Mouse (Mus musculus): Measurements from ENCODE around the gene Adamts20. TPM values are rescaled to one million over a fixed set of nuclear protein-coding genes. Genes with fewer than 3 reads are reported as not detected.

Gene Adamts20
- polyA plus RNA-seq, 1 experiment from 2014 or later, result 8.4 TPM

DNA sequence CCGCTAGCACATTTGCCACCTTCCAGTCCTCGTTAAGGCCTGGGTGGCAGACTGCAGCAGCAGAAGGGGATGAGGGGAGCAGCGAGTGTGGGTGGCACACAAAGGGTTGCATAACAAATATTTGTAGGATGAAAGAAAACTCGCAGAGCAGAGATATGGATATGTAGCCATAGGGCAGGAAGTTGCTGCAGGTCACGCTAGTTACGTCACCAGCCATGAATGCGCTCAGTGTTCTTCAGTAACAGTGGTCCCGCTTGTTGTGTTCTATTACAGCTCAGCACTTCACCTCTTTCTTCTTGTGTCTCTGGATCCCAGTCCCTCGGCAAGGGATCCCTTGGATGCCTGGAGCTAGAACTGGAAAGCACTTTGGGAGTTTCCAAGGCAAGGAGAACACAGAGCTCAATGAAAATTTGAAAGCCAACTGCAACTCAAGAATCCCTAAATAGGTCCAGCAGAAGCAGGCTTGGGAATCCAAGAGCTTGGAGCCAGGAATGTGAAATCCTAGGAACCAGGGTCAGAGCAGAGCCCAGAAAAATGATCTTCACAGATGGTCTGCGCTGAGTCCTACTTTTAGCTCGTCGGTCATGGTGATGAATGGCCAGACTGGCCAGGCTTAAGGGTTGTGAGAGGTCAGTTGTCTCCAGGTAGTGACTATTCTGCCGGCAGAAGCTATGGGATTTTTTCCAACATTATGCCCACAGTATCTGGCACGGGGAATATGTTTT lies 34.4 kb downstream of the Adamts20 start:
- Histone ChIP-seq H3K36me3 (ENCODE audit: control insufficient read depth, insufficient read depth, low read length) (no peaks in the 10 kb centered on the region), H3K27ac (replicated peaks; ENCODE audit: low read depth, low read length) (peak overlapping the region; percentile 33; the same call in 1 of the 2 replicates), H3K4me2 (ENCODE audit: low read depth, low read length) (no peak overlapping the region), H3K9ac (ENCODE audit: low read depth, low read length) (no peak overlapping the region), H3K4me3 (ENCODE audit: low read depth, low read length) (no peak overlapping the region), H3K9me3 (ENCODE audit: control insufficient read depth, low read length) (no peaks in the 10 kb centered on the region), H3K27me3 (replicated peaks; ENCODE audit: control insufficient read depth, insufficient read depth, low read length) (no peaks in the 10 kb centered on the region), H3K4me1 (ENCODE audit: control insufficient read depth, insufficient read depth, low read length) (peaks cover 10% of the 10 kb centered on the region)
- peak; percentile 65; the same call in 1 of the 2 replicates for ATAC-seq (ENCODE audit: low read depth)
- peak; percentile 65 for DNase-seq (ENCODE audit: low spot score)
- WGBS, result 59% methylated on average over 14 of the region's 14 CpGs

GRCm38 (mm10) chr15:94428726-94429125 lies 36.5 kb downstream of the Adamts20 start:
- Histone ChIP-seq H3K27ac (replicated peaks; ENCODE audit: low read depth, low read length) (no peak overlapping the region), H3K4me1 (ENCODE audit: control insufficient read depth, insufficient read depth, low read length) (peaks cover 10% of the 10 kb centered on the region), H3K4me2 (ENCODE audit: low read depth, low read length) (no peak overlapping the region), H3K9ac (ENCODE audit: low read depth, low read length) (no peak overlapping the region), H3K4me3 (ENCODE audit: low read depth, low read length) (no peak overlapping the region), H3K36me3 (ENCODE audit: control insufficient read depth, insufficient read depth, low read length) (no peaks in the 10 kb centered on the region), H3K9me3 (ENCODE audit: control insufficient read depth, low read length) (no peaks in the 10 kb centered on the region), H3K27me3 (replicated peaks; ENCODE audit: control insufficient read depth, insufficient read depth, low read length) (no peaks in the 10 kb centered on the region)
- DNase-seq (ENCODE audit: low spot score), result no peak
- 93% methylated on average over 4 of the region's 4 CpGs for WGBS
- no peak for ATAC-seq (ENCODE audit: low read depth)

- DNase-seq (ENCODE audit: low spot score), result no peak
- no peak overlapping the region for H3K4me2 ChIP-seq (ENCODE audit: low read depth, low read length)
- no peak overlapping the region for H3K4me3 ChIP-seq (ENCODE audit: low read depth, low read length)
- H3K9me3 ChIP-seq (ENCODE audit: control insufficient read depth, low read length), result no peaks in the 10 kb centered on the region
- no peak overlapping the region for H3K9ac ChIP-seq (ENCODE audit: low read depth, low read length)
- no peaks in the 10 kb centered on the region for H3K27me3 ChIP-seq (replicated peaks; ENCODE audit: control insufficient read depth, insufficient read depth, low read length)
- no peak for ATAC-seq (ENCODE audit: low read depth)
- peaks cover 12% of the 10 kb centered on the region for H3K4me1 ChIP-seq (ENCODE audit: control insufficient read depth, insufficient read depth, low read length)
- no peak overlapping the region for H3K27ac ChIP-seq (replicated peaks; ENCODE audit: low read depth, low read length)
- 79% methylated on average over 9 of the region's 9 CpGs for WGBS
- H3K36me3 ChIP-seq (ENCODE audit: control insufficient read depth, insufficient read depth, low read length), result no peaks in the 10 kb centered on the region
Measured at GRCm38 (mm10) chr15:94427482-94428214, 37.6 kb downstream of the Adamts20 start.

DNA sequence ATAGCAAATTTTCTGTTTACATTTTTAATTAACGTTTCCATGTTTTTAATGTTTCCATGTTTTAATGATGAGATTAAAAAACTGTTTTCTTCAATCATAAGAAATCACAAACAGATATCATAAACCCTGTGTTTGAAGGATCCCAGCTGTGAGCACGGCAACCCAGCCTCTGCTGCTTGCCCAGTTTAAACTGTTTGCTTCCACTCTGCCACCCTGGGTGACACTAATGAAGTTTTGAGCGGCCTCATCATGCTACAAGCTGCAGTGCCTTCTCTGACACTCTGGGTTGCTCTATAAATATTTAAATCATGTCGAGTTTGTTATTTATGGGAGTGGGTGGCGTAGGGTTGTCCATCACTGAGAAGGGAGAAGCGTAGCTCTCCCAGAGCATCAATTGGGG lies 44.7 kb downstream of the Adamts20 start:
- no peaks in the 10 kb centered on the region for H3K27me3 ChIP-seq (replicated peaks; ENCODE audit: control insufficient read depth, insufficient read depth, low read length)
- H3K9me3 ChIP-seq (ENCODE audit: control insufficient read depth, low read length), result no peaks in the 10 kb centered on the region
- DNase-seq (ENCODE audit: low spot score) (no peak), ATAC-seq (ENCODE audit: low read depth) (no peak)
- no peak overlapping the region for H3K27ac ChIP-seq (replicated peaks; ENCODE audit: low read depth, low read length)
- 63% methylated on average over 6 of the region's 6 CpGs for WGBS
- H3K9ac ChIP-seq (ENCODE audit: low read depth, low read length), result no peak overlapping the region
- peaks cover 4% of the 10 kb centered on the region; the same call in 1 of the 2 replicates for H3K4me1 ChIP-seq (ENCODE audit: control insufficient read depth, insufficient read depth, low read length)
- no peak overlapping the region for H3K4me3 ChIP-seq (ENCODE audit: low read depth, low read length)
- no peak overlapping the region for H3K4me2 ChIP-seq (ENCODE audit: low read depth, low read length)
- H3K36me3 ChIP-seq (ENCODE audit: control insufficient read depth, insufficient read depth, low read length), result no peaks in the 10 kb centered on the region

DNA sequence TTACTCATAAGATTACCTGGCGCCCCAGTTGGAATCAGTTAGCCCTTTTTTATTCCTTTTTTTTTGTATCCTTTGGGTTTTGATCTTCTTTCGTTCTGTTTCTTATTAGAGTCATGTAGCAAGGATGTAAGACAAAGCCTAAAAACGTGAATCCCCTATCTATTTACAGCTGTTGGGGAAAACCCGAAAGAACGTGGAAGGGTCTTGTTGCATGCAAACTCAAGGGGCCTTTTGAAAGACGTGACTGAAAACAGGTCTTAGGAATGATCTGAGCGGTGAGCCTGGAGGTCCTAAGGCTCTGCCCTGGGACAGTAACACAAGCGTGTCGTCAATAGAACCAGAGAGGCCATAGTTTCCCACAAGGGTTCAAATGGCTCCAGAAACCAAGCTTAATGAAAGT lies 46.1 kb downstream of the Adamts20 start:
- H3K27ac ChIP-seq (replicated peaks; ENCODE audit: low read depth, low read length), result no peak overlapping the region
- H3K36me3 ChIP-seq (ENCODE audit: control insufficient read depth, insufficient read depth, low read length), result no peaks in the 10 kb centered on the region
- no peaks in the 10 kb centered on the region for H3K27me3 ChIP-seq (replicated peaks; ENCODE audit: control insufficient read depth, insufficient read depth, low read length)
- no peak overlapping the region for H3K4me3 ChIP-seq (ENCODE audit: low read depth, low read length)
- no peaks in the 10 kb centered on the region for H3K9me3 ChIP-seq (ENCODE audit: control insufficient read depth, low read length)
- H3K4me2 ChIP-seq (ENCODE audit: low read depth, low read length), result no peak overlapping the region
- H3K9ac ChIP-seq (ENCODE audit: low read depth, low read length), result no peak overlapping the region
- ATAC-seq (ENCODE audit: low read depth) (no peak), DNase-seq (ENCODE audit: low spot score) (no peak)
- 69% methylated on average over 9 of the region's 9 CpGs for WGBS
- peaks cover 4% of the 10 kb centered on the region; the same call in 1 of the 2 replicates for H3K4me1 ChIP-seq (ENCODE audit: control insufficient read depth, insufficient read depth, low read length)

- Histone ChIP-seq H3K9ac (ENCODE audit: low read depth, low read length) (no peak overlapping the region), H3K4me3 (ENCODE audit: low read depth, low read length) (no peak overlapping the region), H3K4me1 (ENCODE audit: control insufficient read depth, insufficient read depth, low read length) (peaks cover 4% of the 10 kb centered on the region; the same call in 1 of the 2 replicates), H3K4me2 (ENCODE audit: low read depth, low read length) (no peak overlapping the region), H3K36me3 (ENCODE audit: control insufficient read depth, insufficient read depth, low read length) (no peaks in the 10 kb centered on the region), H3K27ac (replicated peaks; ENCODE audit: low read depth, low read length) (no peak overlapping the region), H3K9me3 (ENCODE audit: control insufficient read depth, low read length) (no peaks in the 10 kb centered on the region), H3K27me3 (replicated peaks; ENCODE audit: control insufficient read depth, insufficient read depth, low read length) (no peaks in the 10 kb centered on the region)
- DNase-seq (ENCODE audit: low spot score) (no peak), ATAC-seq (ENCODE audit: low read depth) (no peak)
- 84% methylated on average over 5 of the region's 5 CpGs for WGBS
Measured at GRCm38 (mm10) chr15:94418427-94418826, 46.8 kb downstream of the Adamts20 start.

DNA sequence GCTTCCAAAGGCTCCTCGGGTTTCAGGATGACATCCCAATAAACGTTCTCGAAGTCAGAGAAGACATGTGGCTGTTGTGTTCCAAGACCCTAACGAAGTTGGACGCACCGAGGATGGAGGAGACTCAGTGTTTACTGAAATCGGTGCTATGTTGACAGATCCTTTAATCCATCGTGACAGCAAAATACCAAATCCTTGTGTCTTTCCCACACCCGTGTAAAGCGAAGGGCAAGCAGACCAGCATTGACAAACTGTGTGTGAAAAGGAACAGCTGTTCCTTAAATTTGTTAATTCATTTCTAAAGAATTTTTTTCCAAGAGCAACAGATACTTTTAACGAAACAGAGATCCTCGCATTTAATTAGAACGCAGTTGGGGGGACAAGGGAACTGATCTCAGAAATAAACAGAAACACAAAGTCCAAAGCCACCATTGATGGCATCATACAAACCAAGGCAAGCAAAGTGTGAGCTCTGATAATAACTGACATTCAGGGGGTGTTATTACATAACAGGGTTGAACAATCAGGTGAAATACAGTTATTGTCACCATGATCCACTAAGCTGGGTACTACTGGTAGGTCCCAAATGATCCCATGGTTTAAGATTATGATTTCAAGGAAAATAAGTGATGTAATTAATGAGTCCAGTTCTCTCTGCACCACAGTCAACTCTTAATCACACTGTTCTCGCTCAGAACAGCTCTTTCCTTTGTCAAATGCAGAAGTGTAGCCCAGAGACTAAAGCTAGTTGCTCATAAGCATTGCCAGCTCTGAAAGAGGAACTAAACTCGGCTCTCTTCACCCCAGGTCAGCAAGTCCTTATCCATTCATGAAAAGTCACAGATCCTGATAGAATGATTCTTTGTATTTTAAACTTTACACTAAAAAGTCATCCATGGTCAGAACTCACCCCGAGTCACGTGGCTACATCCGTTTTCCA lies 47.7 kb downstream of the Adamts20 start:
- Histone ChIP-seq H3K27me3 (replicated peaks; ENCODE audit: control insufficient read depth, insufficient read depth, low read length) (no peaks in the 10 kb centered on the region), H3K4me3 (ENCODE audit: low read depth, low read length) (no peak overlapping the region), H3K36me3 (ENCODE audit: control insufficient read depth, insufficient read depth, low read length) (no peaks in the 10 kb centered on the region), H3K9ac (ENCODE audit: low read depth, low read length) (no peak overlapping the region), H3K9me3 (ENCODE audit: control insufficient read depth, low read length) (no peaks in the 10 kb centered on the region), H3K4me2 (ENCODE audit: low read depth, low read length) (no peak overlapping the region), H3K27ac (replicated peaks; ENCODE audit: low read depth, low read length) (no peak overlapping the region), H3K4me1 (ENCODE audit: control insufficient read depth, insufficient read depth, low read length) (peaks cover 1% of the 10 kb centered on the region; the same call in 1 of the 2 replicates)
- no peak for ATAC-seq (ENCODE audit: low read depth)
- 77% methylated on average over 18 of the region's 18 CpGs for WGBS
- no peak for DNase-seq (ENCODE audit: low spot score)

- Histone ChIP-seq H3K27ac (replicated peaks; ENCODE audit: low read depth, low read length) (no peak overlapping the region), H3K9ac (ENCODE audit: low read depth, low read length) (no peak overlapping the region), H3K27me3 (replicated peaks; ENCODE audit: control insufficient read depth, insufficient read depth, low read length) (no peaks in the 10 kb centered on the region), H3K9me3 (ENCODE audit: control insufficient read depth, low read length) (no peaks in the 10 kb centered on the region), H3K36me3 (ENCODE audit: control insufficient read depth, insufficient read depth, low read length) (no peaks in the 10 kb centered on the region), H3K4me1 (ENCODE audit: control insufficient read depth, insufficient read depth, low read length) (no peaks in the 10 kb centered on the region), H3K4me2 (ENCODE audit: low read depth, low read length) (no peak overlapping the region), H3K4me3 (ENCODE audit: low read depth, low read length) (no peak overlapping the region)
- DNase-seq (ENCODE audit: low spot score) (peak; percentile 15), ATAC-seq (ENCODE audit: low read depth) (no peak)
- 70% methylated on average over 7 of the region's 7 CpGs for WGBS
Measured at GRCm38 (mm10) chr15:94409832-94410231, 55.4 kb downstream of the Adamts20 start.
